Mouse (Mus musculus): ENCODE data around the gene Fen1.

The Fen1 gene

GRCm38 (mm10) chr19:10203848-10204615, at the start of gene Fen1, which contains the start of gene Tmem258:
Fen1 (minus strand) TSS chr19:10204169.
Tmem258 (plus strand) TSS chr19:10204014.
- peak; percentile 90 for DNase-seq (ENCODE audit: low spot score)

GRCm38 (mm10) chr19:10248128-10248527, 44.2 kb upstream of the Fen1 start:
- no peak for DNase-seq (ENCODE audit: low spot score)

GRCm38 (mm10) chr19:10247165-10247564, 43.2 kb upstream of the Fen1 start:
- no peak for DNase-seq (ENCODE audit: low spot score)

GRCm38 (mm10) chr19:10244183-10244582, 40.2 kb upstream of the Fen1 start:
- DNase-seq (ENCODE audit: low spot score): no peak

GRCm38 (mm10) chr19:10242916-10243315, 38.9 kb upstream of the Fen1 start:
- DNase-seq (ENCODE audit: low spot score): no peak

- peak; percentile 83 for DNase-seq (ENCODE audit: low spot score)
These were observed 36.8 kb upstream of the Fen1 start, which contains the start of gene Myrf for GRCm38 (mm10) chr19:10240654-10241305. Myrf (minus strand) TSS chr19:10240748.

GRCm38 (mm10) chr19:10239975-10240653, 36.1 kb upstream of the Fen1 start:
- DNase-seq (ENCODE audit: low spot score): no peak

GRCm38 (mm10) chr19:10239419-10239818, 35.5 kb upstream of the Fen1 start:
- DNase-seq (ENCODE audit: low spot score): no peak

GRCm38 (mm10) chr19:10238477-10238876, 34.5 kb upstream of the Fen1 start:
- DNase-seq (ENCODE audit: low spot score): no peak

GRCm38 (mm10) chr19:10235784-10236565, 32.0 kb upstream of the Fen1 start:
- DNase-seq (ENCODE audit: low spot score): no peak

- no peak for DNase-seq (ENCODE audit: low spot score)
These were observed 28.5 kb upstream of the Fen1 start for GRCm38 (mm10) chr19:10232327-10233017.

- no peak for DNase-seq (ENCODE audit: low spot score)
These were observed 27.9 kb upstream of the Fen1 start for GRCm38 (mm10) chr19:10231871-10232270.

- DNase-seq (ENCODE audit: low spot score): no peak
These were observed 27.0 kb upstream of the Fen1 start for GRCm38 (mm10) chr19:10231016-10231415.

GRCm38 (mm10) chr19:10225767-10226166, 21.8 kb upstream of the Fen1 start:
- no peak for DNase-seq (ENCODE audit: low spot score)

- no peak for DNase-seq (ENCODE audit: low spot score)
These were observed 20.9 kb upstream of the Fen1 start for GRCm38 (mm10) chr19:10224637-10225453.

- no peak for DNase-seq (ENCODE audit: low spot score)
These were observed 19.6 kb upstream of the Fen1 start for GRCm38 (mm10) chr19:10223561-10223960.

GRCm38 (mm10) chr19:10222656-10223055, 18.7 kb upstream of the Fen1 start:
- DNase-seq (ENCODE audit: low spot score): no peak

- no peak for DNase-seq (ENCODE audit: low spot score)
These were observed 17.6 kb upstream of the Fen1 start for GRCm38 (mm10) chr19:10221585-10221984.

GRCm38 (mm10) chr19:10219593-10219992, 15.6 kb upstream of the Fen1 start:
- DNase-seq (ENCODE audit: low spot score): no peak

GRCm38 (mm10) chr19:10219108-10219507, 15.1 kb upstream of the Fen1 start:
- DNase-seq (ENCODE audit: low spot score): no peak

- DNase-seq (ENCODE audit: low spot score): no peak
These were observed 12.1 kb upstream of the Fen1 start for GRCm38 (mm10) chr19:10216101-10216500.

Data from testis, postnatal 14 days (tissue).